Mouse (Mus musculus) stomach, postnatal 0 days (tissue): ENCODE data around the gene H2-T22.

Source experiments
- CTCF ChIP-seq: IDR thresholded peaks from 2 replicates; pipeline ENCODE4 v1.5.1; 2016; ENCODE audit warnings: antibody characterized with exemption, low read depth, mild to moderate bottlenecking, moderate library complexity
- EP300 ChIP-seq: optimal IDR thresholded peaks from 2 replicates; pipeline ENCODE3; 2016; ENCODE audit warnings: antibody characterized with exemption

DNA sequence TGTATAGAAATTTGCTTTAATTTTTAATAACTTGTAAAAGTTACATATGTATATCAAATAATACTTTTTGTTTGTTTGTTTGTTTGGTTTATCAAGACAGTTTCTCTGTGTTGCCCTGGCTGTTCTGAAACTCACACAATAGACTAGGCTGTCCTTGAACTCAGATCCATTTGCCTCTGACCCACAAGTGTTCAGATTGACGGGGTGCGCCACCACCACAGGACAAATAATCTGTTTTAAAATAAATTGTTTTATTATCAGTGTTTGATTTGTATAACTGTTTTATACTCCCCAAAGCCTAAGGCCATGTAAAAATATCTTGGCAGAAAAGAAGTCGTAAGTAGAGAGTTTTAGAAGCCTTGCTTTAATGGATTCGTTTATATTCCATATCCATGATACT is 14.9 kb downstream of the H2-T22 start:
- TF ChIP-seq EP300 (no peak), CTCF (no peak)
